Mouse (Mus musculus): ENCODE measurements at regions not wholly inside any gene's neighbourhood (a gene's known extent, or its start where the extent isn't known, plus 50 kb on each side); places are given as distances from the start of the nearest gene placed in this dataset.

- Histone ChIP-seq H3K4me3 (ENCODE audit: control insufficient read depth, low read depth, low read length) (peak overlapping the region; percentile 37; the same call in 1 of the 2 replicates), H3K27ac (ENCODE audit: control insufficient read depth, insufficient read depth, low read depth, low read length) (no peak overlapping the region), H3K27me3 (ENCODE audit: control insufficient read depth, insufficient read depth, low read length) (no peaks in the 10 kb centered on the region), H3K4me1 (ENCODE audit: control insufficient read depth, insufficient read depth, low read length) (no peaks in the 10 kb centered on the region), H3K36me3 (ENCODE audit: control insufficient read depth, insufficient read depth, low read length) (no peaks in the 10 kb centered on the region)
- no peak for TF ChIP-seq CTCF (IDR thresholded peaks at IDR 0.05; ENCODE audit: control insufficient read depth, insufficient read depth, insufficient replicate concordance, low read depth, low read length)
- no peak for TF ChIP-seq POLR2A (IDR thresholded peaks at IDR 0.05; ENCODE audit: control insufficient read depth, low read depth, low read length)
Measured at GRCm38 (mm10) chr12:12765055-12765454, 176.7 kb downstream of the Mycn start.

GRCm38 (mm10) chr12:12764586-12764985 is 177.1 kb downstream of the Mycn start:
- no peak for TF ChIP-seq POLR2A (IDR thresholded peaks at IDR 0.05; ENCODE audit: control insufficient read depth, low read depth, low read length)
- no peak for TF ChIP-seq CTCF (IDR thresholded peaks at IDR 0.05; ENCODE audit: control insufficient read depth, insufficient read depth, insufficient replicate concordance, low read depth, low read length)
- no peaks in the 10 kb centered on the region for H3K36me3 ChIP-seq (ENCODE audit: control insufficient read depth, insufficient read depth, low read length)
- no peak overlapping the region for H3K27ac ChIP-seq (ENCODE audit: control insufficient read depth, insufficient read depth, low read depth, low read length)
- H3K27me3 ChIP-seq (ENCODE audit: control insufficient read depth, insufficient read depth, low read length) = no peaks in the 10 kb centered on the region
- H3K4me3 ChIP-seq (ENCODE audit: control insufficient read depth, low read depth, low read length) = peak overlapping the region; percentile 37; the same call in 1 of the 2 replicates
- no peaks in the 10 kb centered on the region for H3K4me1 ChIP-seq (ENCODE audit: control insufficient read depth, insufficient read depth, low read length)

- H3K27ac ChIP-seq (ENCODE audit: control insufficient read depth, insufficient read depth, low read depth, low read length) = no peak overlapping the region
Measured at GRCm38 (mm10) chr12:12756301-12756948, 185.3 kb downstream of the Mycn start.

GRCm38 (mm10) chr12:12753849-12754248 is 187.9 kb downstream of the Mycn start:
- no peaks in the 10 kb centered on the region for H3K36me3 ChIP-seq (ENCODE audit: control insufficient read depth, insufficient read depth, low read length)
- no peak overlapping the region for H3K27ac ChIP-seq (ENCODE audit: control insufficient read depth, insufficient read depth, low read depth, low read length)
- no peak overlapping the region for H3K4me3 ChIP-seq (ENCODE audit: control insufficient read depth, low read depth, low read length)
- no peaks in the 10 kb centered on the region for H3K4me1 ChIP-seq (ENCODE audit: control insufficient read depth, insufficient read depth, low read length)
- TF ChIP-seq CTCF (IDR thresholded peaks at IDR 0.05; ENCODE audit: control insufficient read depth, insufficient read depth, insufficient replicate concordance, low read depth, low read length) (no peak), POLR2A (IDR thresholded peaks at IDR 0.05; ENCODE audit: control insufficient read depth, low read depth, low read length) (no peak)
- no peaks in the 10 kb centered on the region for H3K27me3 ChIP-seq (ENCODE audit: control insufficient read depth, insufficient read depth, low read length)

More at GRCm38 (mm10) chr12:12756301-12756948, 185.3 kb downstream of the Mycn start:
- H3K4me3 ChIP-seq (ENCODE audit: control insufficient read depth, low read depth, low read length) = no peak overlapping the region
- no peaks in the 10 kb centered on the region for H3K4me1 ChIP-seq (ENCODE audit: control insufficient read depth, insufficient read depth, low read length)
- no peaks in the 10 kb centered on the region for H3K36me3 ChIP-seq (ENCODE audit: control insufficient read depth, insufficient read depth, low read length)
- H3K27me3 ChIP-seq (ENCODE audit: control insufficient read depth, insufficient read depth, low read length) = no peaks in the 10 kb centered on the region
- TF ChIP-seq CTCF (IDR thresholded peaks at IDR 0.05; ENCODE audit: control insufficient read depth, insufficient read depth, insufficient replicate concordance, low read depth, low read length) (no peak), POLR2A (IDR thresholded peaks at IDR 0.05; ENCODE audit: control insufficient read depth, low read depth, low read length) (no peak)

GRCm38 (mm10) chr12:12751670-12752426 is 189.9 kb downstream of the Mycn start:
- no peaks in the 10 kb centered on the region for H3K36me3 ChIP-seq (ENCODE audit: control insufficient read depth, insufficient read depth, low read length)
- TF ChIP-seq POLR2A (IDR thresholded peaks at IDR 0.05; ENCODE audit: control insufficient read depth, low read depth, low read length) (no peak), CTCF (IDR thresholded peaks at IDR 0.05; ENCODE audit: control insufficient read depth, insufficient read depth, insufficient replicate concordance, low read depth, low read length) (no peak)
- no peaks in the 10 kb centered on the region for H3K27me3 ChIP-seq (ENCODE audit: control insufficient read depth, insufficient read depth, low read length)
- no peaks in the 10 kb centered on the region for H3K4me1 ChIP-seq (ENCODE audit: control insufficient read depth, insufficient read depth, low read length)
- H3K4me3 ChIP-seq (ENCODE audit: control insufficient read depth, low read depth, low read length) = no peak overlapping the region
- H3K27ac ChIP-seq (ENCODE audit: control insufficient read depth, insufficient read depth, low read depth, low read length) = no peak overlapping the region

GRCm38 (mm10) chr12:12749690-12750089 is 192.0 kb downstream of the Mycn start:
- H3K27me3 ChIP-seq (ENCODE audit: control insufficient read depth, insufficient read depth, low read length) = no peaks in the 10 kb centered on the region
- H3K4me3 ChIP-seq (ENCODE audit: control insufficient read depth, low read depth, low read length) = no peak overlapping the region
- no peaks in the 10 kb centered on the region for H3K4me1 ChIP-seq (ENCODE audit: control insufficient read depth, insufficient read depth, low read length)
- no peak for TF ChIP-seq POLR2A (IDR thresholded peaks at IDR 0.05; ENCODE audit: control insufficient read depth, low read depth, low read length)
- no peak for TF ChIP-seq CTCF (IDR thresholded peaks at IDR 0.05; ENCODE audit: control insufficient read depth, insufficient read depth, insufficient replicate concordance, low read depth, low read length)
- H3K36me3 ChIP-seq (ENCODE audit: control insufficient read depth, insufficient read depth, low read length) = no peaks in the 10 kb centered on the region
- H3K27ac ChIP-seq (ENCODE audit: control insufficient read depth, insufficient read depth, low read depth, low read length) = no peak overlapping the region

GRCm38 (mm10) chr12:12746852-12747454 is 194.8 kb downstream of the Mycn start:
- H3K27me3 ChIP-seq (ENCODE audit: control insufficient read depth, insufficient read depth, low read length) = no peaks in the 10 kb centered on the region
- no peak overlapping the region for H3K27ac ChIP-seq (ENCODE audit: control insufficient read depth, insufficient read depth, low read depth, low read length)
- TF ChIP-seq CTCF (IDR thresholded peaks at IDR 0.05; ENCODE audit: control insufficient read depth, insufficient read depth, insufficient replicate concordance, low read depth, low read length) (no peak), POLR2A (IDR thresholded peaks at IDR 0.05; ENCODE audit: control insufficient read depth, low read depth, low read length) (no peak)
- H3K4me3 ChIP-seq (ENCODE audit: control insufficient read depth, low read depth, low read length) = no peak overlapping the region
- H3K4me1 ChIP-seq (ENCODE audit: control insufficient read depth, insufficient read depth, low read length) = no peaks in the 10 kb centered on the region
- H3K36me3 ChIP-seq (ENCODE audit: control insufficient read depth, insufficient read depth, low read length) = no peaks in the 10 kb centered on the region
